Mouse (Mus musculus): ENCODE data around the gene Srpk2. TPM values are rescaled to one million over a fixed set of nuclear protein-coding genes. Genes with fewer than 3 reads are reported as not detected.
"Not testable (repeated sequence)": the region's sequence is repeated elsewhere in the genome, so short reads cannot be mapped to it uniquely, and the experiment has no call there.

Gene Srpk2
- polyA plus RNA-seq, 1 experiment from 2014 or later: 91.1 TPM

DNA sequence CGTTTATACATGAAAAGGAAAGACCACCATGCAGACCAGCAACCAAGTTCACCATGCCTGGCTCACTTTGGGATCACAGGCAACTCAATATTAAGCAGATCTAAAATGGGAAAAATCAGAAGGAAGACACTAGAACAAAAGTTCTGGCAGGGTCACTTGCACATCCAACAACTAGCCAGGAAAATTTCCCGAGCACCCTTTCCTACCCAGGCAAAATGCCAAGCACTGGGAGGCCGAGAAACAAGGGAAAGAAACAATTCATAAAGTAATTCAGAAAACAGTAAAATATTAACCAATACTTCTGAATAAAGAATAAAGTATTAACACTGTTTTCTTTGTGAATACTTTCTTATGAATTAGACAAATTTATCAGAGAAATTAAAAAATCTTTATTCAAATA, 85.2 kb downstream of the Srpk2 start:
- 69% methylated on average over 3 of the region's 3 CpGs for WGBS

DNA sequence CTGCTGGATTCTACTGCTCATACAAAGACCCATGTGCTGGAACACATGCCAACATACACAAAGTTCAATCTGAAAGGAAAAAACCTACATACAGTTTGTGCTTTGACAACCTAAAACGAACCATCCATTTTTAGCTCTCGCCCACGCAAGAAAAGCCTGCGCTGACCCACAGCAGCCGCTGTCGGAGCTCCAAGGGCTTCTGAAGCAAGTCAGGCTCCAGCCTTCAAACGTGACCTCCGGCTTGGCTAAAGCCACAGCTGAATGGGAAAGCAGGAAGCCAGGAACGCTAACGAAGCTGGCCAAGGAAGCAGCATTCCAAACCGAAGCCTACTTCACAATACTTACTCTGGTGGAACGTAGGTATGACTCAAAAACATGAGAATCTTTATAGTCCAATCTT, 85.9 kb downstream of the Srpk2 start:
- H3K4me3 ChIP-seq: no peak overlapping the region
- no peaks in the 10 kb centered on the region for H3K9me3 ChIP-seq
- 0 out of 2 replicates have a peak overlapping the region, but pooled peaks have one; percentile 22 for H3K9ac ChIP-seq
- no peak overlapping the region for H3K4me2 ChIP-seq
- H3K27ac ChIP-seq (replicated peaks): no peak overlapping the region
- peaks cover 19% of the 10 kb centered on the region for H3K4me1 ChIP-seq (replicated peaks)
- ATAC-seq (ENCODE audit: low read depth): no peak
- H3K36me3 ChIP-seq: no peaks in the 10 kb centered on the region
- WGBS: 81% methylated on average over 12 of the region's 12 CpGs
- H3K27me3 ChIP-seq: no peaks in the 10 kb centered on the region

More for the DNA sequence above, 85.2 kb downstream of the Srpk2 start:
- H3K9ac ChIP-seq: no peak overlapping the region
- no peak overlapping the region for H3K27ac ChIP-seq (replicated peaks)
- no peak overlapping the region for H3K4me2 ChIP-seq
- H3K4me3 ChIP-seq: no peak overlapping the region
- peaks cover 19% of the 10 kb centered on the region for H3K4me1 ChIP-seq (replicated peaks)
- ATAC-seq (ENCODE audit: low read depth): no peak
- H3K27me3 ChIP-seq: no peaks in the 10 kb centered on the region
- H3K9me3 ChIP-seq: no peaks in the 10 kb centered on the region
- no peaks in the 10 kb centered on the region for H3K36me3 ChIP-seq

DNA sequence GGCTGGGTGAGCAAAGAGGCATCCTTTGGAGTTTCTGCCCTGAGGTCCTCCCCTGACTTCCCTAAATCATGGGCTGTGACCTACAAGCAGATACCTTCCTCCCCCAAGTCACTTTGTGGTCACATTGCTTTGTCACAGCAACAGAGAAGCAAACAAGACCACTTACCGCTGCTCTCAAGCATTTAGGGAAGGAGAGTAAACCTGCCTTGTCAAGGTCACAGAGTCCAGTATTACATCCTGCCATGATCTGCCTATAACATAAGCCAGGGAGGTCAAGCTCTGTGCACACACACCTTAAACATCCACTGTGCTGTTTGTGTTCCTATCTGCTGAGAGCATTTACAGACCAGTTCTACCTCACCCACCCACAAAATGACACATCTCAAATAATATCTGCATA, 86.4 kb downstream of the Srpk2 start:
- Histone ChIP-seq H3K4me2 (no peak overlapping the region), H3K36me3 (no peaks in the 10 kb centered on the region), H3K9me3 (no peaks in the 10 kb centered on the region), H3K27me3 (no peaks in the 10 kb centered on the region), H3K9ac (0 out of 2 replicates have a peak overlapping the region, but pooled peaks have one; percentile 22), H3K4me3 (no peak overlapping the region), H3K4me1 (replicated peaks) (peaks cover 19% of the 10 kb centered on the region), H3K27ac (replicated peaks) (no peak overlapping the region)
- WGBS: 67% methylated on average over 1 of the region's 1 CpGs
- no peak for ATAC-seq (ENCODE audit: low read depth)

DNA sequence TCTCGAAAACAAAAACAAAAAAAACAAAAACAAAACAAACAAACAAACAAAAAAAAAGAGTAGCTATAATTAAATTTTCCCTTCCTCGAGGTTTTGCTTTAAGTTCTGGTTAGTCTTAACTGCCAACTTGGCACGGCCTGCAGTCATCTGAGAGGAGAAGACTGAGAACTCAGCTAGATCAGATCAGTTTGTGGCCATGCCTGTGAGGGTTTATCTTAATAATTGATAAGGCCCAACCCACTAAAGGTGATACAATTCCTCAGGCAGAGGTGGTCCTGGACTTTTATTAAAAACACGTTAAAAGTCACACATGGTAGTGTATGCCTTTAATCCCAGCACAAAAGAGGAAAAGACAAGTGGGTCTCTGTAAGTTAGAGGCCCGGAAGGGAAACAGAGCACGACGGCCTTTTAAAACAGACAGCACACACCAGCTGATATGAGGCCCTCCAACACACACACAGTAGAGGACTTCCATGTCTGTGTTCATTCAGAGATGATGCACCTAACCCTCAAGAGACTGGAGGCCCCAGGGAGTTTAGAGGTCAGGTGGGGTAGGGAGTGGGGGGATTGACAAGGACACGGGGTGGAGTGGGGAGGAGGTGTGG, 87.1 kb downstream of the Srpk2 start:
- Histone ChIP-seq H3K4me2 (no peak overlapping the region), H3K9me3 (no peaks in the 10 kb centered on the region), H3K27me3 (no peaks in the 10 kb centered on the region), H3K9ac (no peak overlapping the region), H3K4me3 (no peak overlapping the region), H3K27ac (replicated peaks) (no peak overlapping the region), H3K36me3 (no peaks in the 10 kb centered on the region), H3K4me1 (replicated peaks) (peaks cover 19% of the 10 kb centered on the region)
- 84% methylated on average over 8 of the region's 8 CpGs for WGBS
- no peak for ATAC-seq (ENCODE audit: low read depth)

DNA sequence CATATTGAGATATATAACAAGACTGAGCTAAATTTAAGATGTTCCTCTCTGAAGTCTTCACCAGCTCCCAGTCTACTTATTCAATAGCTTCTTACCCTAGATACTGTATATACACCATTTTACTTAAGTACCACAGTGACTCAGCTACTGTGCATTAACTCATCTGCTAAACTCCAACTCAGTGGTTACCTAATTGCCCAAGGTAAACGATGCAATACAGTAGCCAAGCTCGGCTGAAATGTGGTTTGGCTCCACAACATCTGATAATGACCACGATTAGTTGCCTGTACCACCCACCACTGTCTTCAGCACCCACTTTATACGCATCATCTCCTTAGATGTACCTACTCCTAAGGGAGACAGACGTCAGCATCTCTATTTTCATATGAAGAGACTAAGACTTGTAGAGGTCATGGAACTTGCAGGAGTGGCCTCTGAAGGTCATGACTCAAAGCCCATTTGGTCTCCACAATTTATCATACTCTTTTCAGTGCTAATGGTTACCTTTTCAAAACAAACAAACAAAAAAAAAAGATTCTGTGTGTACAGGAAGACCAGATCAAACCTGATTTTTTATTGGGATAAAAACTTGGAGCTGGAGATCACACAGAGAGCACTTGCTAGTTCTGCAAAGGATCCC, 88.0 kb downstream of the Srpk2 start:
- H3K27me3 ChIP-seq: no peaks in the 10 kb centered on the region
- 81% methylated on average over 5 of the region's 5 CpGs for WGBS
- no peaks in the 10 kb centered on the region for H3K9me3 ChIP-seq
- H3K36me3 ChIP-seq: no peaks in the 10 kb centered on the region
- no peak for ATAC-seq (ENCODE audit: low read depth)
- no peak overlapping the region for H3K27ac ChIP-seq (replicated peaks)
- H3K9ac ChIP-seq: no peak overlapping the region
- no peak overlapping the region for H3K4me3 ChIP-seq
- peaks cover 19% of the 10 kb centered on the region for H3K4me1 ChIP-seq (replicated peaks)
- H3K4me2 ChIP-seq: no peak overlapping the region

DNA sequence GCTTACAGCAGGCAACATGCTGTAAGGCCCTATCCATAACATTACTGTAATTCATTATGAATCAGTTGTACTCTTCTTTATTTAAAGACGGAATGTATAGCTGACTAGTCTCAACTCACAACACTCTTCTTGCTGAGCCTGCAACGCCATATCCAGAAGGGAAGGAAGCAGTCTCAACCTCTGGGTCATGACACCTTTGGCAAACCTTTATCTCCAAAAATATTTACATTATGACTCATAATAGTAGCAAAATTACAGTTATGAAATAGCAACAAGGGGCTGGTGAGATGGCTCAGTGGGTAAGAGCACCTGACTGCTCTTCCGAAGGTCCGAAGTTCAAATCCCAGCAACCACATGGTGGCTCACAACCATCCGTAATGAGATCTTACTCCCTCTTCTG, 94.1 kb downstream of the Srpk2 start:
- H3K4me1 ChIP-seq (replicated peaks): peaks cover 12% of the 10 kb centered on the region; the same call in 1 of the 2 replicates
- 96% methylated on average over 5 of the region's 5 CpGs for WGBS
- not testable (repeated sequence) for H3K4me3 ChIP-seq; H3K4me2 ChIP-seq; H3K27ac ChIP-seq (replicated peaks); H3K27me3 ChIP-seq; H3K9me3 ChIP-seq; H3K9ac ChIP-seq; ATAC-seq (ENCODE audit: low read depth); H3K36me3 ChIP-seq

DNA sequence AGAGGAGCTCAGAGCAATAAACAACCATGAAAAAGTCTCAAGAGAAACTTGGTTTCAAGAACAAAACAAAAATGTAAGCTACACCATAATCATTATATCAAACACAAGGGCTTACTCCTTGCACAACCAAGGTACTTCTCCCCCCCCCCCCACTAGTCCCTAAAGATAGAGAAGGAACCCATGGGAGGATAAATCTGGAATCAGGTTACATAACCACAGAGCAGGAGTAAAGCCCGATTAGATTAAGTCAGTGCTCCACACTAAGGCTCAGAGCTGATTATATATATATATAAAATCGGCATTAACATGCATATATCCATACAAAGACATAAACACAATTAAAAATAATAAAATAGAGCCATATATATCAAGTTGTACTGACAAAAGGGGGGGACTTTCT, 96.8 kb downstream of the Srpk2 start:
- Histone ChIP-seq H3K27ac (replicated peaks) (no peak overlapping the region), H3K9me3 (no peaks in the 10 kb centered on the region), H3K9ac (no peak overlapping the region), H3K4me2 (no peak overlapping the region), H3K36me3 (no peaks in the 10 kb centered on the region), H3K4me3 (no peak overlapping the region), H3K4me1 (replicated peaks) (peaks cover 12% of the 10 kb centered on the region; the same call in 1 of the 2 replicates), H3K27me3 (no peaks in the 10 kb centered on the region)
- WGBS: 91% methylated on average over 2 of the region's 2 CpGs
- ATAC-seq (ENCODE audit: low read depth): no peak

DNA sequence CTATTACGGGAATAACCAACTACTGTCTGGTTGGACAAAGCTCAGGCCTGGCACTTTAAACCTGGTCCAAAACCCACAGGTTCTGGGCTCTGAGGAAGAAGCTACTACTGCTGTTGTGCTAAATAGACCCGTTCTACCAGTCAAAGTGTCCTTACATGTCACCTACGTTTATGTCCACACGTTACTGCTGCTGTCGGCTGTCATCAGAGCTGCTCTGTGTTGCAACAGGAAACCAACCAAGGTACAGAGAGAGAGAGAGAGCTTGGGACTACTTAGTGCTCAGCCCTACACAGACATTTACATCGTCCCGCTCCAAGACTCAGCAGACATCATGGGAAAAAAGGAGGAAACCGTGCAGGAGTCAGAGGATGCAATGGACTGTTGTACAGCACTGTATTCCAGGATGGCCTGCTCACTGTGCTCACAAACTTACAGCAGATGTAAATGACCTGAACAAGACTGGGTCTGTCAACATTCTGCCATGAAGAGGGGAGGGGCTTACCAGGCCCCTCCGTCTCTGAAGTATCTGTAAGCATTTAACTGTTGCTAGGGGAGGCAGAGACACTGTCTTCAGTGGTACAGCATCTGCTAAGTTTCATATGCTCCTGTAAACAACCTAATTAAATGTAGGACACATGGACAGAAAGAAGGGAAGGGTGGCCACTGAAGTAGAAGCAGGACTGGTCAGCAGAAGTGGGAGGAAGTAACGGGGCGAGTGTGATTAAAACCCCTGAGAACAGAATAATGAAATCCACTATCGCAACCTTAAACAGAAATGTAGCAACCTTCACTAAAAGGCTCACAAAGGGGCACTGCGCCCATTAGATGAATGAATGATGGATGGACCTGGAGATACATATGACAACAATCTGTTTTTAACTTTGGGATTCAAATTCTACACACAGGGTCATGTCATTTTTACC, 97.6 kb downstream of the Srpk2 start:
- H3K4me2 ChIP-seq: no peak overlapping the region
- no peak overlapping the region for H3K9ac ChIP-seq
- 87% methylated on average over 13 of the region's 13 CpGs for WGBS
- no peak overlapping the region for H3K4me3 ChIP-seq
- H3K27ac ChIP-seq (replicated peaks): no peak overlapping the region
- H3K27me3 ChIP-seq: no peaks in the 10 kb centered on the region
- H3K36me3 ChIP-seq: no peaks in the 10 kb centered on the region
- no peak for ATAC-seq (ENCODE audit: low read depth)
- no peaks in the 10 kb centered on the region for H3K9me3 ChIP-seq
- H3K4me1 ChIP-seq (replicated peaks): peaks cover 12% of the 10 kb centered on the region; the same call in 1 of the 2 replicates

DNA sequence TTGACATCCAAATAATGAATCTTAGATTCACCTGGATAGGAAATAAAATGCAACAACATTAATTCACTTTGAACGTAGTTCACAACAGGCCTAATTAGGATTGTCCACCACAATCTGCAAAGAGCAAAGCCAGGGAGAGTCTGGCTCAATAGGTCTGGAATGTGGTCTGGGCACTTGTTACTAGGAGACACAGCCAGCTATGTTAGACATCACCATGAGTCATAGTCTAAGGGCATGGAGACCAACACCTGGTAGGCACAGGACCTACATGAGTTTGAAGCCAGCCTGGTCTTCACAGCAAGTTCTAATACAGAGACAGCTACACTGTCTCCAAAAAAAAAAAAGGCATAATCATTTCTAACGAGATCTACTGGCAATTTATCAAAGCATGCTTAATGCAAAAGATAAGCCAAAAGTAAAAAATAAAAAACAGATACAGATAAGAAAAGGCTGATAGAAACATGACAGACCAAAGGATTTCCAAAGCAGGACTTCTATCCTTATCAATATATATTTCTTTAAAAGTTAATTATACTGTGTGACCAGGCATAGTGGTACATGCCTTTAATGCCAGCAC, 102.8 kb downstream of the Srpk2 start:
- H3K9ac ChIP-seq: no peak overlapping the region
- 74% methylated on average over 2 of the region's 2 CpGs for WGBS
- H3K4me1 ChIP-seq (replicated peaks): peaks cover 27% of the 10 kb centered on the region
- H3K27me3 ChIP-seq: no peaks in the 10 kb centered on the region
- no peak overlapping the region for H3K27ac ChIP-seq (replicated peaks)
- H3K9me3 ChIP-seq: no peaks in the 10 kb centered on the region
- no peaks in the 10 kb centered on the region for H3K36me3 ChIP-seq
- H3K4me3 ChIP-seq: no peak overlapping the region
- ATAC-seq (ENCODE audit: low read depth): no peak
- H3K4me2 ChIP-seq: no peak overlapping the region

DNA sequence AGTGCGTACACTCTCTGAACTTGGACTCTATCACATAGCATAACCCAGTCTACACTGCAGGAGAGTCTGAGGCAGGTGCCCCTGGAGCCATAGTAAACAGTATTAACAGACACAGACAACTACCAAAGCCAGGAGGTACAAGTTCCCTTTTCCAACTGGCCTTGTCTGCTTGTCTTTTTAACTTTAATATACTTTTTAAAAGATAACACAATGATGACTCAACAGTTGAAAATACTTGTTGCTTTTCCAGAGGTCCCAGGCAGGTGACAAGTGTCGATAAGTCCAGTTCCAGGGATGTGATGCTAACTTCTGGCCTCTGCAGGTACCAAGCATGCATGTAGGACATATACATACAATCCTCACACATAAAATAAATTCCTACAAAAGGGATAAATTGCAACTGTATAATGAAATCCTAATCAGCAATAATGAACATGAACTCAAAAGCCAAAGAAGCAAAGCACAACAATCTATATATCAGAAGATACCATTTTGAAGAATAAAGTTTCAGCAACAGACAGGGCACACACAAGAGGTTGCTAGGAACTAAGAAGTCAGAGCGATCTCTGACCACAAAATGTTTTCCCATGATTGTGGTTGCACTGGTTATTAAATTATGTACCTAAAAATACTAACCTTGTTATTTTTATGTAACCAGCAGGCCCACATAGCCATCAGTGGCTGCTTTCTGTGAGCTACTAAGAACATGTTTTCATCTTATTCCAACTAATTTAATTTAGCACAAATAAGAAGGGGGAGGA, 105.1 kb downstream of the Srpk2 start:
- Histone ChIP-seq H3K4me1 (replicated peaks) (peaks cover 35% of the 10 kb centered on the region), H3K27me3 (no peaks in the 10 kb centered on the region), H3K9ac (no peak overlapping the region), H3K4me2 (no peak overlapping the region), H3K9me3 (no peaks in the 10 kb centered on the region), H3K36me3 (no peaks in the 10 kb centered on the region), H3K4me3 (no peak overlapping the region), H3K27ac (replicated peaks) (no peak overlapping the region)
- 94% methylated on average over 3 of the region's 3 CpGs for WGBS
- ATAC-seq (ENCODE audit: low read depth): no peak

DNA sequence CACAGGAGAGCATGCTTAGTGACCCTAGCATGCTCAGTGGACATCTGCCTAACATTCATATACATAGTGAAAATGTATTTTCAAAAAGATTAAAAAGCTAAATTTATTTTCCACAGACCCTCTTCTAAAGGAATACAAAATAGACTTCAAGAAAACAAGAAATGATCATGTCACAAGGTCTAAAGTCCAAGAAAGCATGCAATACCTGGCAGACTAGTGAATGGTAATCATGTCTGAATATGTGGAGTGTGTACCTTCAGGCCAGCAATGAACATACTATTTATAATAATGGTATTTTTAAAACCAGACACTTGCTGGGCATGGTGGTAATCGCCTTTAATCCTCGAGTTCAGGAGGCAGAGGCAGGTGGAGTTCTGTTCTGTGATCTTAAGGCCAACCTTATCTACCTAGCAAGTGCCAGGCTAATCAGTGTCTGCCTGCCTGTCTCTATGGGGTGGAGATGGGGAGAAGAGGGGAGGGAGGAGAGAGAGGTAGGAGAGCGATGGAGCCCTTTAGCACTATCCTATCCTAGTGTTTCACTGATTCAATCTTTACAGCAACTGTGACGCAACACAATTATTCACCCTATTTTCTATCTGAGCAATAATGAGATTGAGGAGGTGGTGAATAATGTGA, 106.0 kb downstream of the Srpk2 start:
- ATAC-seq (ENCODE audit: low read depth): no peak
- no peaks in the 10 kb centered on the region; the same call in 1 of the 2 replicates for H3K36me3 ChIP-seq
- H3K4me3 ChIP-seq: no peak overlapping the region
- no peaks in the 10 kb centered on the region for H3K27me3 ChIP-seq
- no peak overlapping the region for H3K9ac ChIP-seq
- H3K9me3 ChIP-seq: no peaks in the 10 kb centered on the region
- H3K4me2 ChIP-seq: no peak overlapping the region
- H3K4me1 ChIP-seq (replicated peaks): peaks cover 35% of the 10 kb centered on the region
- H3K27ac ChIP-seq (replicated peaks): peak overlapping the region; percentile 68; the same call in 1 of the 2 replicates
- 85% methylated on average over 4 of the region's 4 CpGs for WGBS

Data from neural tube, embryonic 13.5 days (tissue).